Mouse (Mus musculus) forebrain, postnatal 0 days (tissue): Measurements from ENCODE around the gene Plcb1. TPM values are rescaled to one million over a fixed set of nuclear protein-coding genes. Genes with fewer than 3 reads are reported as not detected.

Source experiments
- ATAC-seq: fragments of 200-750 bp; cut with Nextera tagmentation; 2 replicates; pipeline ENCODE4 v1.8.0; 2017; ENCODE audit warnings: mild to moderate bottlenecking, moderate library complexity
- DNase-seq: peaks from one replicate; pipeline ENCODE4 v3.0.0-alpha.2; 2015
- H3K27ac ChIP-seq: fragments of 300-500 bp; sonication (generic); 2 replicates; pipeline ENCODE4 v1.5.1; 2014; ENCODE audit warnings: low read depth, mild to moderate bottlenecking, antibody characterized with exemption, low read length, moderate library complexity, mixed read lengths
- H3K27me3 ChIP-seq: fragments of 300-500 bp; sonication (generic); 2 replicates; pipeline ENCODE4 v1.6.1; 2014; ENCODE audit warnings: mild to moderate bottlenecking, low read length, mixed read lengths; ENCODE audit not compliant: insufficient read depth
- H3K36me3 ChIP-seq: fragments of 300-500 bp; sonication (generic); 2 replicates; pipeline ENCODE4 v1.6.1; 2014; ENCODE audit warnings: mild to moderate bottlenecking, moderate library complexity; ENCODE audit not compliant: insufficient read depth
- H3K4me1 ChIP-seq: fragments of 300-500 bp; sonication (generic); 2 replicates; pipeline ENCODE4 v1.6.1; 2014; ENCODE audit warnings: antibody characterized with exemption; ENCODE audit not compliant: insufficient read depth
- H3K4me2 ChIP-seq: fragments of 300-500 bp; sonication (generic); 2 replicates; pipeline ENCODE4 v1.6.1; 2014; ENCODE audit warnings: low read depth, mild to moderate bottlenecking, moderate library complexity
- H3K4me3 ChIP-seq: fragments of 300-500 bp; sonication (generic); 2 replicates; pipeline ENCODE4 v1.5.1; 2014; ENCODE audit warnings: low read depth, low read length, mixed read lengths
- H3K9ac ChIP-seq: fragments of 300-500 bp; sonication (generic); 2 replicates; pipeline ENCODE4 v1.6.1; 2014; ENCODE audit warnings: mild to moderate bottlenecking
- H3K9me3 ChIP-seq: fragments of 300-500 bp; sonication (generic); 2 replicates; pipeline ENCODE4 v1.6.1; 2016; ENCODE audit warnings: low read length
- CTCF ChIP-seq: sonication (generic); IDR thresholded peaks from 2 replicates; pipeline ENCODE4 v1.5.1; 2016; ENCODE audit warnings: antibody characterized with exemption, control low read depth, low read depth
- WGBS: fragments of 180-500 bp; shearing (Covaris S2); extraction: QIAGEN DNeasy Blood & Tissue Kit; methylation state at CpG from one replicate; pipeline ENCODE4 v1.1.7; 2014; 5-methylcytosine and 5-hydroxymethylcytosine counted together
- polyA plus RNA-seq: library from polyadenylated mRNA; unstranded; fragments of >200 nt; fragmentation: Nextera tagmentation; extraction: Ambion mirVana; gene quantifications from 2 replicates; pipeline ENCODE4 v1.2.1, GENCODE M21; 2015
- total RNA-seq: library from RNA; depleted of rRNA; stranded (reverse); fragments of >200 nt; gene quantifications from 2 replicates; pipeline ENCODE4 v1.2.3, GENCODE M21; 2014

Gene Plcb1
- total and polyA plus RNA-seq, 2 experiments from 2014 or later = 37.7 to 61.8 TPM

- ATAC-seq (peak; percentile 92), DNase-seq (peak; percentile 65)
- peaks cover 12% of the 10 kb centered on the region; the same call in 1 of the 2 replicates for H3K4me1 ChIP-seq
- no peak overlapping the region for H3K4me2 ChIP-seq
- no peak overlapping the region for H3K9ac ChIP-seq
- no peaks in the 10 kb centered on the region for H3K27me3 ChIP-seq
- H3K36me3 ChIP-seq = no peaks in the 10 kb centered on the region
- TF ChIP-seq CTCF = no peak
- peak overlapping the region; percentile 54; the same call in 1 of the 2 replicates for H3K27ac ChIP-seq
- H3K4me3 ChIP-seq = no peak overlapping the region
- H3K9me3 ChIP-seq = no peaks in the 10 kb centered on the region
Measured at GRCm38 (mm10) chr2:134929452-134929851, 143.6 kb downstream of the Plcb1 start.

- WGBS = 66% methylated on average over 4 of the region's 4 CpGs
- H3K4me2 ChIP-seq = no peak overlapping the region
- no peak overlapping the region for H3K9ac ChIP-seq
- no peak overlapping the region for H3K4me3 ChIP-seq
- H3K4me1 ChIP-seq = peaks cover 12% of the 10 kb centered on the region; the same call in 1 of the 2 replicates
- ATAC-seq (no peak), DNase-seq (no peak)
- no peaks in the 10 kb centered on the region for H3K9me3 ChIP-seq
- H3K27me3 ChIP-seq = no peaks in the 10 kb centered on the region
- H3K27ac ChIP-seq = no peak overlapping the region
- no peaks in the 10 kb centered on the region for H3K36me3 ChIP-seq
- TF ChIP-seq CTCF = no peak
Measured at GRCm38 (mm10) chr2:134930961-134931360, 145.1 kb downstream of the Plcb1 start.

- H3K36me3 ChIP-seq = no peaks in the 10 kb centered on the region
- no peak for ATAC-seq
- H3K27ac ChIP-seq = no peak overlapping the region
- no peak for DNase-seq
- 57% methylated on average over 5 of the region's 5 CpGs for WGBS
- peaks cover 12% of the 10 kb centered on the region; the same call in 1 of the 2 replicates for H3K4me1 ChIP-seq
- TF ChIP-seq CTCF = no peak
- H3K9ac ChIP-seq = no peak overlapping the region
- H3K9me3 ChIP-seq = no peaks in the 10 kb centered on the region
- H3K4me2 ChIP-seq = no peak overlapping the region
- H3K27me3 ChIP-seq = no peaks in the 10 kb centered on the region
- no peak overlapping the region for H3K4me3 ChIP-seq
Measured at GRCm38 (mm10) chr2:134931756-134932421, 146.0 kb downstream of the Plcb1 start.

- no peak for TF ChIP-seq CTCF
- H3K27me3 ChIP-seq = no peaks in the 10 kb centered on the region
- H3K4me3 ChIP-seq = no peak overlapping the region
- no peak overlapping the region for H3K27ac ChIP-seq
- H3K4me2 ChIP-seq = no peak overlapping the region
- no peaks in the 10 kb centered on the region for H3K9me3 ChIP-seq
- no peak overlapping the region for H3K9ac ChIP-seq
- no peaks in the 10 kb centered on the region for H3K4me1 ChIP-seq
- ATAC-seq (peak; percentile 69), DNase-seq (no peak)
- WGBS = 68% methylated on average over 2 of the region's 2 CpGs
- no peaks in the 10 kb centered on the region for H3K36me3 ChIP-seq
Measured at GRCm38 (mm10) chr2:134935469-134935868, 149.6 kb downstream of the Plcb1 start.

- H3K9ac ChIP-seq = no peak overlapping the region
- no peaks in the 10 kb centered on the region for H3K27me3 ChIP-seq
- H3K4me1 ChIP-seq = no peaks in the 10 kb centered on the region
- ATAC-seq = peak; percentile 68
- no peak for DNase-seq
- no peaks in the 10 kb centered on the region for H3K36me3 ChIP-seq
- H3K4me2 ChIP-seq = no peak overlapping the region
- H3K27ac ChIP-seq = no peak overlapping the region
- no peaks in the 10 kb centered on the region for H3K9me3 ChIP-seq
- TF ChIP-seq CTCF = no peak
- no peak overlapping the region for H3K4me3 ChIP-seq
- 54% methylated on average over 6 of the region's 6 CpGs for WGBS
Measured at GRCm38 (mm10) chr2:134935970-134936649, 150.2 kb downstream of the Plcb1 start.

GRCm38 (mm10) chr2:134937666-134938065 lies 151.8 kb downstream of the Plcb1 start:
- no peak for DNase-seq
- no peaks in the 10 kb centered on the region for H3K36me3 ChIP-seq
- TF ChIP-seq CTCF = no peak
- H3K9me3 ChIP-seq = no peaks in the 10 kb centered on the region
- no peak overlapping the region for H3K4me2 ChIP-seq
- 35% methylated on average over 1 of the region's 1 CpGs for WGBS
- no peaks in the 10 kb centered on the region for H3K4me1 ChIP-seq
- H3K27ac ChIP-seq = no peak overlapping the region
- no peak overlapping the region for H3K4me3 ChIP-seq
- ATAC-seq = no peak
- no peak overlapping the region for H3K9ac ChIP-seq
- H3K27me3 ChIP-seq = no peaks in the 10 kb centered on the region

- Histone ChIP-seq H3K4me2 (no peak overlapping the region), H3K9me3 (no peaks in the 10 kb centered on the region), H3K4me3 (no peak overlapping the region), H3K9ac (no peak overlapping the region), H3K27me3 (no peaks in the 10 kb centered on the region), H3K27ac (no peak overlapping the region), H3K4me1 (no peaks in the 10 kb centered on the region), H3K36me3 (no peaks in the 10 kb centered on the region)
- DNase-seq (no peak), ATAC-seq (no peak)
- no peak for TF ChIP-seq CTCF
- 89% methylated on average over 4 of the region's 4 CpGs for WGBS
Measured at GRCm38 (mm10) chr2:134942039-134942438, 156.2 kb downstream of the Plcb1 start.
